Mouse (Mus musculus): ENCODE results near the gene Cntrob. TPM values are rescaled to one million over a fixed set of nuclear protein-coding genes. Genes with fewer than 3 reads are reported as not detected.

Cntrob gene
- polyA plus RNA-seq, 2 experiments = 6.5 to 9.8 TPM

DNA sequence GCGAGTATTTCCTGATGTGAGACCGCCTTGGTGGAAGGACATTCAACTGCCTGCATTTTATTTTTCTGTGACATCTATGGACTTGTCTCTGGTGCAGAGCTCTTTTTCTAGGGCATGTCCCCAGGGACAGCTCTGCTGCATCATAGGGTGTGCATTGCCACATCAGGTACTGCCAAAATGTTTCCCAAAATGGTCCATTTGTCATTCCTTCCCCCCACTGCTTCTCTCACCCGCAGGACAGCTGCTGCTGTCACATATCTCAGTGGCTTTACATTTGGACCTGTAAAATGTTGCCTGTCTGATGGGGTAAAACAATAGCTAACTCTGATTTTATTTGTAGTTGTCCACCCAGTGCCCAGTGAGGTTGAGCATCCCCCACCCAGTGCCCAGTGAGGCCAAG lies 28.3 kb downstream of the Cntrob start:
- H3K4me1 ChIP-seq (replicated peaks; ENCODE audit: control insufficient read depth in 2 of 2, insufficient read depth in 2 of 2, low read length in 1 of 2) = no peaks in the 10 kb centered on the region; a peak in 1 of 4 replicates
- 67% methylated on average over 3 of the region's 3 CpGs for WGBS (ENCODE audit: insufficient replicate concordance)

GRCm38 (mm10) chr11:69291111-69291510 lies 32.5 kb downstream of the Cntrob start:
- TF ChIP-seq CTCF (IDR thresholded peaks at IDR 0.05; ENCODE audit: low read depth) (no peak), EP300 (IDR thresholded peaks at IDR 0.05; ENCODE audit: low read depth) (no peak)
- no peak overlapping the region for H3K4me3 ChIP-seq (ENCODE audit: insufficient read depth in 1 of 2, low read depth in 2 of 2, low read length in 2 of 2)
- DNase-seq (ENCODE audit: low read depth in 3 of 3, low spot score in 3 of 3) (no peak), ATAC-seq (ENCODE audit: insufficient read depth) (no peak)
- no peak overlapping the region for H3K27ac ChIP-seq
- H3K9me3 ChIP-seq (ENCODE audit: control insufficient read depth, low read length) = no peaks in the 10 kb centered on the region
- no peaks in the 10 kb centered on the region for H3K36me3 ChIP-seq (replicated peaks; ENCODE audit: control insufficient read depth, insufficient read depth, low read depth)
- H3K9ac ChIP-seq (replicated peaks) = no peak overlapping the region
- no peaks in the 10 kb centered on the region for H3K27me3 ChIP-seq (ENCODE audit: control insufficient read depth, insufficient read depth, low read length)
- H3K4me2 ChIP-seq (ENCODE audit: low read depth) = no peak overlapping the region
- WGBS (ENCODE audit: insufficient replicate concordance) = 42% methylated on average over 5 of the region's 5 CpGs
- no peaks in the 10 kb centered on the region; a peak in 1 of 4 replicates for H3K4me1 ChIP-seq (replicated peaks; ENCODE audit: control insufficient read depth in 2 of 2, insufficient read depth in 2 of 2, low read length in 1 of 2)

More for the DNA sequence above, 28.3 kb downstream of the Cntrob start:
- Histone ChIP-seq H3K4me2 (ENCODE audit: low read depth) (no peak overlapping the region), H3K9ac (replicated peaks) (no peak overlapping the region), H3K9me3 (ENCODE audit: control insufficient read depth, low read length) (no peaks in the 10 kb centered on the region), H3K27me3 (ENCODE audit: control insufficient read depth, insufficient read depth, low read length) (no peaks in the 10 kb centered on the region), H3K36me3 (replicated peaks; ENCODE audit: control insufficient read depth, insufficient read depth, low read depth) (no peaks in the 10 kb centered on the region), H3K4me3 (ENCODE audit: insufficient read depth in 1 of 2, low read depth in 2 of 2, low read length in 2 of 2) (no peak overlapping the region), H3K27ac (no peak overlapping the region)
- DNase-seq (ENCODE audit: low read depth in 3 of 3, low spot score in 3 of 3) (no peak), ATAC-seq (ENCODE audit: insufficient read depth) (no peak)
- no peak for TF ChIP-seq CTCF (IDR thresholded peaks at IDR 0.05; ENCODE audit: low read depth)
- TF ChIP-seq EP300 (IDR thresholded peaks at IDR 0.05; ENCODE audit: low read depth) = no peak

GRCm38 (mm10) chr11:69277267-69277666 lies 46.3 kb downstream of the Cntrob start:
- no peak for ATAC-seq (ENCODE audit: insufficient read depth)

DNA sequence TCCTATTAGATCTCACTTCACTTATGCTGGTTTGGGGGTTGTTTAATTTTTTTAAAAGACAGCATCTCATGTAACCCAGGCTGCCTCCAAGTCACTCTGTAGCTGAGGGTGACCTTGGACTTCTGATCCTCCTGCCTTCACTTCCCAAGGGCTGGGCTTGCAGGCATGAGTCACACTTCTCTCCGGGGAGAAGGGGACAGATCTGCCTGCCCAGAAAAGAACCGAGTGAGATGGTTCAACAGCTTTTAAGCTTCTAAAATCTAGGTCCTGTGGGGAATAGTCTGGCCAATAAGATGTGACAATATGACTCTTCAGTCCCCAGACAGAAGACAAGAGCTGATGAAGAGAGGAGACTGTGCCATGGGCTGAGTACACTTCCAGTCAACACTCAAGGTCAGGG lies 47.5 kb downstream of the Cntrob start:
- TF ChIP-seq CTCF (IDR thresholded peaks at IDR 0.05; ENCODE audit: low read depth) = no peak
- TF ChIP-seq EP300 (IDR thresholded peaks at IDR 0.05; ENCODE audit: low read depth) = no peak
- no peaks in the 10 kb centered on the region for H3K4me1 ChIP-seq (replicated peaks; ENCODE audit: control insufficient read depth in 2 of 2, insufficient read depth in 2 of 2, low read length in 1 of 2)
- DNase-seq (ENCODE audit: low read depth in 3 of 3, low spot score in 3 of 3) = no peak
- no peaks in the 10 kb centered on the region for H3K27me3 ChIP-seq (ENCODE audit: control insufficient read depth, insufficient read depth, low read length)
- H3K4me3 ChIP-seq (ENCODE audit: insufficient read depth in 1 of 2, low read depth in 2 of 2, low read length in 2 of 2) = no peak overlapping the region
- H3K9me3 ChIP-seq (ENCODE audit: control insufficient read depth, low read length) = no peaks in the 10 kb centered on the region
- 36% methylated on average over 2 of the region's 2 CpGs for WGBS (ENCODE audit: insufficient replicate concordance)
- H3K27ac ChIP-seq = no peak overlapping the region
- no peaks in the 10 kb centered on the region for H3K36me3 ChIP-seq (replicated peaks; ENCODE audit: control insufficient read depth, insufficient read depth, low read depth)
- no peak overlapping the region for H3K9ac ChIP-seq (replicated peaks)
- no peak for ATAC-seq (ENCODE audit: insufficient read depth)
- no peak overlapping the region for H3K4me2 ChIP-seq (ENCODE audit: low read depth)

More at GRCm38 (mm10) chr11:69277267-69277666, 46.3 kb downstream of the Cntrob start:
- TF ChIP-seq CTCF (IDR thresholded peaks at IDR 0.05; ENCODE audit: low read depth) = no peak
- TF ChIP-seq EP300 (IDR thresholded peaks at IDR 0.05; ENCODE audit: low read depth) = no peak
- Histone ChIP-seq H3K36me3 (replicated peaks; ENCODE audit: control insufficient read depth, insufficient read depth, low read depth) (no peaks in the 10 kb centered on the region), H3K9me3 (ENCODE audit: control insufficient read depth, low read length) (no peaks in the 10 kb centered on the region), H3K4me1 (replicated peaks; ENCODE audit: control insufficient read depth in 2 of 2, insufficient read depth in 2 of 2, low read length in 1 of 2) (no peaks in the 10 kb centered on the region), H3K27ac (no peak overlapping the region), H3K27me3 (ENCODE audit: control insufficient read depth, insufficient read depth, low read length) (no peaks in the 10 kb centered on the region), H3K4me2 (ENCODE audit: low read depth) (no peak overlapping the region), H3K4me3 (ENCODE audit: insufficient read depth in 1 of 2, low read depth in 2 of 2, low read length in 2 of 2) (no peak overlapping the region), H3K9ac (replicated peaks) (no peak overlapping the region)
- no peak for DNase-seq (ENCODE audit: low read depth in 3 of 3, low spot score in 3 of 3)
- WGBS (ENCODE audit: insufficient replicate concordance) = 52% methylated on average over 5 of the region's 5 CpGs

GRCm38 (mm10) chr11:69275650-69276049 lies 47.9 kb downstream of the Cntrob start:
- WGBS (ENCODE audit: insufficient replicate concordance) = 35% methylated on average over 6 of the region's 6 CpGs
- Histone ChIP-seq H3K4me1 (replicated peaks; ENCODE audit: control insufficient read depth in 2 of 2, insufficient read depth in 2 of 2, low read length in 1 of 2) (no peaks in the 10 kb centered on the region), H3K36me3 (replicated peaks; ENCODE audit: control insufficient read depth, insufficient read depth, low read depth) (no peaks in the 10 kb centered on the region), H3K9ac (replicated peaks) (no peak overlapping the region), H3K4me2 (ENCODE audit: low read depth) (no peak overlapping the region), H3K4me3 (ENCODE audit: insufficient read depth in 1 of 2, low read depth in 2 of 2, low read length in 2 of 2) (no peak overlapping the region), H3K9me3 (ENCODE audit: control insufficient read depth, low read length) (no peaks in the 10 kb centered on the region), H3K27me3 (ENCODE audit: control insufficient read depth, insufficient read depth, low read length) (peaks cover under 1% of the 10 kb centered on the region; the same call in 1 of the 2 replicates), H3K27ac (no peak overlapping the region)
- no peak for DNase-seq (ENCODE audit: low read depth in 3 of 3, low spot score in 3 of 3)
- ATAC-seq (ENCODE audit: insufficient read depth) = no peak
- TF ChIP-seq EP300 (IDR thresholded peaks at IDR 0.05; ENCODE audit: low read depth) (no peak), CTCF (IDR thresholded peaks at IDR 0.05; ENCODE audit: low read depth) (no peak)
